Mouse (Mus musculus): ENCODE results near the gene Mcm6. TPM values are rescaled to one million over a fixed set of nuclear protein-coding genes. Genes with fewer than 3 reads are reported as not detected.

Gene Mcm6
- polyA plus RNA-seq (2015; fragmentation: Nextera tagmentation; extraction: Ambion mirVana): 255 and 261 TPM in 2 replicates

DNA sequence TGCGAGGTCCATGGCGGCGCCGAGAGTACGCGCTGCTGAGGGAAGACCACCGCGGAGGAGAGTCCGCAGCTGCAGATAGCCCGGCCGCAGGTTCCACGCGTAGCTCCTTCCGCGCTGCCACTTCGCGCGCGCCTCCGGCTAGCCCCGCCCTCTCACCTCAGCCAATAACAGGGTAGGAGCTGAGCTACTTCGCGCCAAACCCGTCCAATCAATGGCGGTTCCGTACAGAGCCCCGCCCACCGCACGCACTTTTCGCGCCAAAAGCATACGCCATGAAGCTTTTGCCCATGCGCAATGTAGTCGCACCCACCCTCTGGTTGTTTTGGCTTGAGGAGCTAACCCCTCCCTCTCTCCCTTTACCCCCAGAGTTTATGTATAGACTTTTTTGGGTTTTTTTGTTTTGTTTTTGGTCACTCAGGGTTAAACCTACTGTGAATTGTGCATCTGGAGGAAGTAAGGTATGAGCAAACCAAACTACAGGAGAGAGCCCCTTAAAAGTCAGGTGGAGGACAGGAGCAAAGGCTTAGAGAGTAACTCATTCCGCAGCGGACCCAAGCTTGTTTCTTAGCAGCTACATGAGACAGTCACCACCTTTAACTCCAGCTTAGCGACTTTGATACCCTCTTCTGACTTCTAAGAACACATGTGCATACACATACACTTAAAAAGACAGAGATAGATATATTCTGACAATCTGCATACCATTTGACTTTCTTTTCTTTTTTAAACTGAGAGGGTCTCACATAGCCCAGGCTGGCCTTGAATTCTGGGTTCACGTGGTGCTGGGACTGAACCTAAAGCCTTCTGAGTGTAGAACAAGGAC, at the start of gene Mcm6:
TSS of gene Mcm6 (minus strand) at position 111 of the 823 bp plus-strand sequence.
- WGBS: 2% methylated on average over 38 of the region's 38 CpGs
- Histone ChIP-seq H3K4me1 (ENCODE audit: insufficient read depth, low read length) (peaks cover 28% of the 10 kb centered on the region), H3K4me3 (ENCODE audit: low read length) (peak within 1 kb of the TSS; percentile 94), H3K27ac (ENCODE audit: low read length) (peak within 1 kb of the TSS; percentile 93), H3K9ac (replicated peaks; ENCODE audit: low read length) (peak within 1 kb of the TSS; percentile 91), H3K4me2 (replicated peaks; ENCODE audit: low read depth, low read length) (peak within 1 kb of the TSS; percentile 54), H3K36me3 (ENCODE audit: insufficient read depth, low read length) (peaks cover 32% of the 10 kb centered on the region), H3K9me3 (ENCODE audit: low read length) (no peaks in the 10 kb centered on the region), H3K27me3 (ENCODE audit: insufficient read depth, low read length) (no peaks in the 10 kb centered on the region)
- ATAC-seq (ENCODE audit: low FRiP score, low TSS enrichment): peak; percentile 98

DNA sequence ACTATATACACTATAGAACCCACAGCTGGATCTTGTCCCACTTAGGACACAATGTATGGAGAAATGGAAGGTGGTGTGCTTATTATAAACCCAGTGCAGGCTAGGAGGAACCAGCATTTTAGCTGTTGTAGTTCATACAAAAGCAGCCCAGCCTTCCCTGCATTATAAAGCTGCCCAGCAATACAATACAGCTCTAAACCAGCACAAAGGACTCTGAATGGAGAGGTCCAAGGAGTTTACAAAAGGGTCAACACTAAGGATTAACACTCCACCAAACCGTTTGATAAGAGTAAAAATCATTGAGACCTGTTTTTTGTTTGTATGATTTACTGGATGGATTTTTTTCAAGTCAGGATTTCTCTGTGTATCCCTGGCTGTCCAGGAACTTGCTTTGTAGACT, 47.4 kb upstream of the Mcm6 start:
- Histone ChIP-seq H3K4me1 (ENCODE audit: insufficient read depth, low read length) (no peaks in the 10 kb centered on the region), H3K9me3 (ENCODE audit: low read length) (no peaks in the 10 kb centered on the region), H3K4me2 (replicated peaks; ENCODE audit: low read depth, low read length) (no peak overlapping the region), H3K36me3 (ENCODE audit: insufficient read depth, low read length) (peaks cover 12% of the 10 kb centered on the region), H3K9ac (replicated peaks; ENCODE audit: low read length) (no peak overlapping the region), H3K27ac (ENCODE audit: low read length) (no peak overlapping the region), H3K27me3 (ENCODE audit: insufficient read depth, low read length) (no peaks in the 10 kb centered on the region), H3K4me3 (ENCODE audit: low read length) (no peak overlapping the region)
- 58% methylated on average over 1 of the region's 1 CpGs for WGBS
- ATAC-seq (ENCODE audit: low FRiP score, low TSS enrichment): no peak

DNA sequence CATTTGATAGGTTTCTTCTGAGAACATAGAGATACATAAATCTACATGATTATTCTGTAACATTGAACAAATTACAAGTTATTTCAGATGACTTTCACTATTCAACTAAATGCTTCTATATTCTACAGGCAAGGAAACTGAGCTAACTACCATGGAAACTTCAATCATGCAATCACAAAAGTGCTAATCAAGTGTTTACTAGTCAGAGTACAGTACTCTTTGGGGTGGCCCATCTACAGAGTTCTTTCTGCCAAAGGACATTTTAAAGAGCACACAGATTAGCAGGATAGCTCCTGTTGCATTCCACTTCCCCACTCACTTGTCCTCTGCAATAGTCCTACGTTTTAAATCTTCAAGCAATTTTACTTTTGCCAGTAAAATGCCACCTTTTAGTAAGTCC, 46.2 kb upstream of the Mcm6 start:
- Histone ChIP-seq H3K36me3 (ENCODE audit: insufficient read depth, low read length) (peaks cover 15% of the 10 kb centered on the region), H3K4me1 (ENCODE audit: insufficient read depth, low read length) (no peaks in the 10 kb centered on the region), H3K4me3 (ENCODE audit: low read length) (no peak overlapping the region), H3K9me3 (ENCODE audit: low read length) (no peaks in the 10 kb centered on the region), H3K27me3 (ENCODE audit: insufficient read depth, low read length) (no peaks in the 10 kb centered on the region), H3K4me2 (replicated peaks; ENCODE audit: low read depth, low read length) (no peak overlapping the region), H3K27ac (ENCODE audit: low read length) (no peak overlapping the region), H3K9ac (replicated peaks; ENCODE audit: low read length) (no peak overlapping the region)
- WGBS: 85% methylated on average over 1 of the region's 1 CpGs
- ATAC-seq (ENCODE audit: low FRiP score, low TSS enrichment): no peak

- Histone ChIP-seq H3K27ac (ENCODE audit: low read length) (no peak overlapping the region), H3K4me3 (ENCODE audit: low read length) (no peak overlapping the region), H3K9ac (replicated peaks; ENCODE audit: low read length) (no peak overlapping the region), H3K27me3 (ENCODE audit: insufficient read depth, low read length) (no peaks in the 10 kb centered on the region), H3K36me3 (ENCODE audit: insufficient read depth, low read length) (peaks cover 12% of the 10 kb centered on the region), H3K9me3 (ENCODE audit: low read length) (no peaks in the 10 kb centered on the region), H3K4me2 (replicated peaks; ENCODE audit: low read depth, low read length) (no peak overlapping the region), H3K4me1 (ENCODE audit: insufficient read depth, low read length) (no peaks in the 10 kb centered on the region)
- ATAC-seq (ENCODE audit: low FRiP score, low TSS enrichment): no peak
- 67% methylated on average over 2 of the region's 2 CpGs for WGBS
Measured at GRCm38 (mm10) chr1:128405041-128405481, 45.6 kb upstream of the Mcm6 start.

GRCm38 (mm10) chr1:128400926-128401325, 41.5 kb upstream of the Mcm6 start:
- no peaks in the 10 kb centered on the region for H3K9me3 ChIP-seq (ENCODE audit: low read length)

GRCm38 (mm10) chr1:128399941-128400915, 40.8 kb upstream of the Mcm6 start:
- Histone ChIP-seq H3K9ac (replicated peaks; ENCODE audit: low read length) (no peak overlapping the region), H3K4me1 (ENCODE audit: insufficient read depth, low read length) (no peaks in the 10 kb centered on the region), H3K27me3 (ENCODE audit: insufficient read depth, low read length) (no peaks in the 10 kb centered on the region), H3K36me3 (ENCODE audit: insufficient read depth, low read length) (peaks cover 27% of the 10 kb centered on the region), H3K27ac (ENCODE audit: low read length) (no peak overlapping the region), H3K4me2 (replicated peaks; ENCODE audit: low read depth, low read length) (no peak overlapping the region), H3K4me3 (ENCODE audit: low read length) (no peak overlapping the region), H3K9me3 (ENCODE audit: low read length) (no peaks in the 10 kb centered on the region)
- 64% methylated on average over 5 of the region's 5 CpGs for WGBS
- ATAC-seq (ENCODE audit: low FRiP score, low TSS enrichment): no peak

More at GRCm38 (mm10) chr1:128400926-128401325, 41.5 kb upstream of the Mcm6 start:
- Histone ChIP-seq H3K27ac (ENCODE audit: low read length) (no peak overlapping the region), H3K4me2 (replicated peaks; ENCODE audit: low read depth, low read length) (no peak overlapping the region), H3K27me3 (ENCODE audit: insufficient read depth, low read length) (no peaks in the 10 kb centered on the region), H3K9ac (replicated peaks; ENCODE audit: low read length) (no peak overlapping the region), H3K36me3 (ENCODE audit: insufficient read depth, low read length) (peaks cover 27% of the 10 kb centered on the region), H3K4me1 (ENCODE audit: insufficient read depth, low read length) (no peaks in the 10 kb centered on the region), H3K4me3 (ENCODE audit: low read length) (no peak overlapping the region)
- no peak for ATAC-seq (ENCODE audit: low FRiP score, low TSS enrichment)
- WGBS: 49% methylated on average over 2 of the region's 2 CpGs

DNA sequence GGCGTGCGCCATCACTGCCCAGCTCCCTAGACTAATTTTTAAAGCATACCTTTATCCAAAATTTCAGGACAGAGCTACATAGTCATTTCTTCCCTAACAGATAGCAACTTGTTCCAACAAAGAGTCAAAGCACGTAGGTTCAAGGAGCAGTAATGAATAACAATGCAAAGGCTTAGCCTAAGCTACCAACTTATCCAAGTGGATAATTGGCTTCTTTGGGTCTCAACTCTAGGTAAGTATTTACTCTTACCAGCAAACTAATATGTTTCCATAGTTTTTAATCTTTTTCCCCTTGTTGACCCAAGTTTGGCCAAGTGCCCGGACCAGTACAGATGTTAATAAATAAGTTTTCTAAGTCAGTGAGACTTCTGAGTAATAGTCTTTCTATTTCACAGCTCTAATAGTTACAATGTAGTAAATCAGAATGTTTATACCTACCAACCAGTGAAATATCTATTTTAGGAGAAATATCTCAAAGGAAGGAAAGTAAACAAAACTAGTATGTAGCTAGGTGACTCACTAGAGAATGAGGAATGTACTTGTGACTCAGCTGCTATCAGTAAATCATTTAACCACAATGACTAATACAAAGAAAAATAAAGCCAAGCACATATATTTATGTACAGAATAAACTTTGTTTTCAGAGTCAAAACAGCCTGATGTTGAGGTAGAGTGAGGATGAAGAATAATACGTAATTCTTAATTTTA, 39.4 kb upstream of the Mcm6 start:
- Histone ChIP-seq H3K4me2 (replicated peaks; ENCODE audit: low read depth, low read length) (no peak overlapping the region), H3K9ac (replicated peaks; ENCODE audit: low read length) (no peak overlapping the region), H3K4me1 (ENCODE audit: insufficient read depth, low read length) (no peaks in the 10 kb centered on the region), H3K27ac (ENCODE audit: low read length) (peak overlapping the region; percentile 56; the same call in 1 of the 2 replicates), H3K36me3 (ENCODE audit: insufficient read depth, low read length) (peaks cover 30% of the 10 kb centered on the region), H3K27me3 (ENCODE audit: insufficient read depth, low read length) (no peaks in the 10 kb centered on the region), H3K4me3 (ENCODE audit: low read length) (no peak overlapping the region), H3K9me3 (ENCODE audit: low read length) (no peaks in the 10 kb centered on the region)
- ATAC-seq (ENCODE audit: low FRiP score, low TSS enrichment): no peak
- WGBS: 78% methylated on average over 5 of the region's 5 CpGs

DNA sequence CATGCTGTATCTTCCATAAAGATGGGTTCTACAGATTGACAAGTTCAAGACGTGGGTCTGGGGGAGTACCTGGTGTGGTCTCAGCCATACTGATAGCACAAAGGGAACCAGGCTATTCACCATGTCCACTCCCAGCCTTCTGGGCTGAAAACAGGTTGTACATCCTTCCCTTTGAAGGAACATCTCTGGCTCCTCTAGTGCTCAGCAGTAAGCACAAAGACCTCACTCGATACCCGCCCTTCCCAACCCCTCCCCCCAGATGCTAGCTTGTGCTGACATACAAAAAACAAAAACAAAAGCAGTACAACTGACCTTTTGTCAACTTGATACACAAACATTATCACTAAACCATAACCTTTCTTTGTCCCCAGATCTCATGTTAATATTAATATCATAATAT, 35.2 kb upstream of the Mcm6 start:
- Histone ChIP-seq H3K27me3 (ENCODE audit: insufficient read depth, low read length) (no peaks in the 10 kb centered on the region), H3K4me2 (replicated peaks; ENCODE audit: low read depth, low read length) (no peak overlapping the region), H3K4me3 (ENCODE audit: low read length) (no peak overlapping the region), H3K27ac (ENCODE audit: low read length) (no peak overlapping the region), H3K4me1 (ENCODE audit: insufficient read depth, low read length) (no peaks in the 10 kb centered on the region), H3K9me3 (ENCODE audit: low read length) (no peaks in the 10 kb centered on the region), H3K9ac (replicated peaks; ENCODE audit: low read length) (no peak overlapping the region), H3K36me3 (ENCODE audit: insufficient read depth, low read length) (peaks cover 23% of the 10 kb centered on the region; the same call in 1 of the 2 replicates)
- 84% methylated on average over 3 of the region's 3 CpGs for WGBS
- ATAC-seq (ENCODE audit: low FRiP score, low TSS enrichment): no peak

- Histone ChIP-seq H3K9ac (replicated peaks; ENCODE audit: low read length) (no peak overlapping the region), H3K9me3 (ENCODE audit: low read length) (no peaks in the 10 kb centered on the region), H3K4me1 (ENCODE audit: insufficient read depth, low read length) (no peaks in the 10 kb centered on the region), H3K4me2 (replicated peaks; ENCODE audit: low read depth, low read length) (no peak overlapping the region), H3K36me3 (ENCODE audit: insufficient read depth, low read length) (peaks cover 18% of the 10 kb centered on the region; the same call in 1 of the 2 replicates), H3K27me3 (ENCODE audit: insufficient read depth, low read length) (no peaks in the 10 kb centered on the region), H3K4me3 (ENCODE audit: low read length) (no peak overlapping the region), H3K27ac (ENCODE audit: low read length) (no peak overlapping the region)
- no peak for ATAC-seq (ENCODE audit: low FRiP score, low TSS enrichment)
- WGBS: 83% methylated on average over 2 of the region's 2 CpGs
Measured at GRCm38 (mm10) chr1:128392382-128392781, 32.9 kb upstream of the Mcm6 start.
